Mouse (Mus musculus) ovary, postnatal 10 days (tissue): Measurements from ENCODE around the gene Nudt3.

ENCODE experiments used
- DNase-seq: peaks from one replicate; pipeline ENCODE4 v3.0.0; 2022; ENCODE audit warnings: low spot score

Nudt3 gene

DNA sequence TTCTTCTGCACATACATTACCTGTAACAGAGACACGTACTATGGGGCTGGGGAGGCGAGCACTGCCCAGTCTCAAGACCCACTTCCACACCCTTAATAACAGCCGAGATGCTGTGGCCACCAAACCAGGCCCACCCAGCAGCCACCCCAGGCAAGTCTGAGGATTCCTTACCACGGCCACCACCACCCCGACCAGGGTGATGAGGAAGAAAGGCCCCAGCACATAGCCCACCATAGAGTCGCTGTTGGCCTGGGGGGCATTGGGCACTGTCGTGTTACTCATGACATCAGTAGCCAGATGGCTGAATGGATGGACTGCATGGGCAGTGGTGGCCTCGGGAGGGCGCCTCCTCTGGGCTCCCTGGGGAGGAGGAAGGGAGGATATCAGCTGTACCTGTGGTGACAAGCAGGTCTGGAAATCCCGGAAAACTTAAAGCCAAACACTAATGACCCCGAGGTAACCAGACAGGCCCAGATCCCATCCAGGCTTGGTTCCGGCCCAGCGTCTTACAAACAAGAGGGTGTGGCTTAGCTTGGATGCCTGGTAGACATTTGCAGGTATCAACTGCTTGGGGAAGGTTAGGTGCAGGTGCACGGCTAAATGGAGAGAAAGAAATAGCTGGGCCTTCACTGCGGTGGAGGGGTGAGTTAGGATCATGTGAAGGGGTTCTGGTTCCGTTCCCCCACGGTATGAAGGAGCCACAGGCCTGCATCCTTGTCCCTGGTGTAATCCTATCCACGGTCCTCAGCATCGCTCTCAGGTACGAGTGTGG, 58.7 kb downstream of the Nudt3 start:
- DNase-seq, result no peak

DNA sequence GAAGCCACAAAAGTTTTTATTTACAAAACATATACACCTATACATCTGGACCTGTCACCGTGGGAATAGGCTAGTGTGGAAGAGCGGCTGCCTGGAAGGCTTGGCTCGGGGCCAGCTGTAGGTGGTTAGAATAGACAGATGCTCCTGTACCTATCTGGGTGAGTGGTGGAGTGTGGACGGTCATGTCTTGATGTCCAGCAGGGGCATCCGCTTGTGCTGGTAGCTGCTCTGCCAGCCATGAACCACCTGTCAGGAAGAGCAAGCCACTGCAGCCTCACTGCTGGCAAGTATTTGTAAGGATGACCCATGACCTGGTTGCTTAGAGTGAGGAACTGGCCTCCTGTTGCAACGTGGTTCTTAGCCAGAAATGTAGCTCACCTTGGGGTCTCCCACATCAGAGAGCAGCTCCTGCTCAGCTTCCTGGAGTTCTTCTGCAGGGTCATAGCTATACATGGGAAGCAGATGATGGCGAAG, 59.5 kb downstream of the Nudt3 start:
- no peak for DNase-seq

DNA sequence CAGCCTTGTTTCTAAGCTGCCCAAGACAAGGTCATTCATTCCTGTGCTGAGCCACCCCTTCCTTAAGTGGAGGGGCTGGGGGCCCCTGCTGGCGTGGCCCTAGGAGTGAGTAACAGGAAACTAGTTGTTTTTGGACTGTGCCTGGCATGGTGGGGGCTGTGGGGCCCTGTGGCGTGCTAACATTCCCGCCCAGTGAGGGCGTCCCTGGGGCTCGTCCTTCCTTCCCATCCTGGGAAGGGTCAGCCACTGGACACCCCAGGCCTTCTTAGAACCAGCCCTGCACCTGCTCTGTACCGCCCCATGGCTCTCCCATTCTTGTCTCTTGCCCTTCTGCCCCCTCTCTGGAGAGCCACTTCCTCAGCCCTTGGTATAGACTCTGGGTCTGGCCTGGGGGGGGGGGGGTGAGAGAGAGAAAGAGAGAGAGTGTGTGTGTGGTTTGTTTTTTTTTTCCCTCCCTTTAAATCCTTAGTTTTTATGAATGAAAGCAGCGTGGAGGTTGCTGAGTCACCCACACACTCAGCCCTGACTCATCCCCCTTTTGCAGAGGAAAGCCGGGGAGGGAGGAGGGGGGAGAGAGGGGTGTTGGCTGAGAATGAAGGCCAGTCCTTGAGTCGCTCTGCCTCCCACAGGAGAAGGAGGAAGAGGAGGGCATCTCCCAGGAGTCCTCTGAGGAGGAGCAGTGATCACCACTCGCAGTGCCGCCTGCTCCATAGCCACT, 61.3 kb downstream of the Nudt3 start:
- DNase-seq, result no peak

DNA sequence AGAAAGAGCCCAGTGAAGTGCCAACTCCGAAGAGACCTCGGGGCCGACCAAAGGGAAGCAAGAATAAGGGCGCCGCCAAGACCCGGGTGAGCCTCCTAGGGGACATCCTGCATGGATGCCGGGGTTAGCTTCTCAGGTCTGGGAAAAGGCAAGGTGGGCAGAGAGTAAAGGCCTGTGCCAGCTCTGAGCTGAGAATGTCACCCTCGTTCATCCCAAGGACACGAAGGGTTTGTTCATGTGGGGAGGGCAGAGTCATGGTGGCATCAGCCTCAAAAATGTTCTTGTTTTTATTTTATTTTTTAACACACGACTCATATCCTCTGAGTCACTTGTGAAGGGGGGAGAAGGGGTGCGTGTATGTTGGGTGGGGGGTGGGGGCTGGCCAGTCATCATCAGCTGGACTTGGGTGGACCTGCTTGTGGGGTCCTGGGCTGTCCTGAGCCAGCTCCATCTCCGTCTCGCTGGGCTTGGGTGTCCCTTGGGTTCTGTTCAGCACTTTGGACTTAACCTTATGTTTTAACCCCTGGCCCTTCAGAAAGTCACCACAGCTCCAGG, 62.3 kb downstream of the Nudt3 start:
- no peak for DNase-seq

DNA sequence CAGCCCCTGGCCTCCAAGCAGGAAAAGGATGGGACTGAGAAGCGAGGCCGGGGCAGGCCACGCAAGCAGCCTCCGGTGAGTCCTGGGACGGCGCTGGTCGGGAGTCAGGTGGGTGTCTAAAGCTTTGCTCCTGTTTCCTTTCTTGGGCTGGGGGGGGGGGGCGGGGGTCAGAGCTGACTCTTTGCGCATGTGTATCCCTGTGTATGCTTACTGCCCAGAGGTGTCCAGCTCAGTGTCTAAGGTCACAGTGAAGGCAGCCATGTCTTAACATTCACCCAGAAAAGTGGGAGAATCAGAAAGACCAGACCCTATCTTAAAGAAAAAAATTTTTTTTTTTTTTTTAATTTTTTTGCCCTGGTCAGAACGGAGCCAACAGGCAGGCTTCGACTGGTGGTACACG, 63.7 kb downstream of the Nudt3 start:
- DNase-seq, result no peak

DNA sequence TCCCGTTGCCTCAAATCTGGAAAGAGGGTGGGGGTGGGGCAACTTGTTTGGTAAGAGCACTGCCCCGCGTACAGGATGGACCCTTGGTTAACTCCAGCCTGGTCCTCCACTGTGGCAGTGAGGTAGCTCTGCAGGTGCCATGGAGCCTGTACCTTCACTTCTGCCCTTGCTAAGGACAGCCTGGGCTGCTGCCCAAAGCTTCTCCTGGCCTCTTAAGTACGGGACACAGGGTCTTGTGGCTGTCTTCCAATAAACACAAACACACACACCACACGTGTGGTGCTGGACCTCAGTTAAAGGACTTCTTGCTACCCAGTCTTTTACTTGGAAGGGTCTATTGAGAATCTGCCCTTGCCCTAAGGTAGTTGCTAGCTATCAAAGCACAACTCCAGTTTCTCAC, 64.5 kb downstream of the Nudt3 start:
- no peak for DNase-seq

DNA sequence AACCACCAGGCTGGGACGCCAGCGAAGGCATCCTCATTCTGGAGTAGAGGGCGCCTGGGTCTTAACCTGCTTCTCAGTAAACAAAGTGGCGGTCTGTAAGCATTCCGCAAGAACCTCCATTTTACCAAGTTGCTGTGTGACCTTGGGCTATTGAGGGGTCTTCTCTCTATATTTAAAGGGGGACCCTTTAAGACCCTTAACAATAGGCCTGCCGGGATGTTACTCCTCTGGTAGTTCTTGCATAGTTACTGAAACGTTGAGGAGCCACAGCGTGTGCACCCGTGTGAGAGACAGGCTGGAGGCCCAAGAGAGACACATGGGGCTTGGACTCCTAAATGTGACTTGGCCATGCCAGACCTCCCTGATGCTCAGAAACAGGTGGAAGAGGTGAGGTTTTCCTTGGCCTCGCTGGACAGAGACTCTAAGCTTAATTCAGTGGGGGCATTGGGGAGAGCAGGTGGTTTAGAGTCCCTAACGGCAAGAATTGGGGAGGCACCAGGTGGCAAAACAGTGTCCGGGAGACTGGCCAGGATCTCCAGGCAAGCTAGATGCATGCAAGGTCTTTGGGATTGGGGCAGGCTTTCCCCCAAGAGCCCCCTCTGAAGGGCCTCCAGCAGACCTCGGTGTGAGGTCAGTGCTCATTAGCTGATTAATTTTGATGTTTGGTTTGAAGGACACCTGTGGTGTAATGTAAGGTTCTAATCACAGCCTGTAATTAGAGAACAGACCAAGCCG, 65.2 kb downstream of the Nudt3 start:
- no peak for DNase-seq

DNA sequence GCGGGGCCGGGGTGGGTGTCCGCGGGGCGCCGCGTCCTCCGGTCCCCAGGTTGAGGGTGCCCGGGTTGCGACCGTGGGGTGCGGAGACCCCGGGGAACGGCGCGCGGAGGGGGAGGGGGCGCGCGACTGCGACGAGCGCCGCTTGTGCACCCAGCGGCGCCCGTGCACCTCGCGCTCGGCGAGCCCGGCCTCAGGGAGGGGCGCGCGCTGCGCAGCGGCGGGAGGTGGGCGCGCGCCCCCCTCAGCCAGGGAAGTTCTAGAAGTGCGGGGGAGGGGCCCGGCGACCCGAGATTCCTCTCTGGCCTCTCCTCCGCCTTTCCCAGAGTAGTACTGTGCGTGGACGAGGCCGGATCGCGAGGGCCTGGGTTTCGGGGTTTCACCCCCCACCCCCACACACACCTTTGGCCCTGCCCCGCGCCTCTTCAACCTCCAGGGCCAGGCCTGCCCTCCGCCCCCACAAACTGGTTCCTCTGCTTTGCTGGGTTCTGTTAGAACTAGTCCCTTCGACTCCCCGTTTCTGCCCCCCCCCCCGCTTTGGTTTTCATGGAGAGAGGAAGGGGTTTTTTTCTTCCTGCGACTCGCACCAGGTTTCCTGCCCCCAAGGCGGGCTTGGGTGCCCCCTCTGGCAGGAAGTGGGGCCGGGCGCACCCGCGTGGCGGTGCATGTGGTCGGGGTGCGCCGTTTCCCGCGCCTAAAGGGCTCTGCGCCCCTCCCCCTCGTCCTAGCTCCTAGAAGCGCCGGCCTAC, 65.9 kb downstream of the Nudt3 start:
- DNase-seq, result no peak

DNA sequence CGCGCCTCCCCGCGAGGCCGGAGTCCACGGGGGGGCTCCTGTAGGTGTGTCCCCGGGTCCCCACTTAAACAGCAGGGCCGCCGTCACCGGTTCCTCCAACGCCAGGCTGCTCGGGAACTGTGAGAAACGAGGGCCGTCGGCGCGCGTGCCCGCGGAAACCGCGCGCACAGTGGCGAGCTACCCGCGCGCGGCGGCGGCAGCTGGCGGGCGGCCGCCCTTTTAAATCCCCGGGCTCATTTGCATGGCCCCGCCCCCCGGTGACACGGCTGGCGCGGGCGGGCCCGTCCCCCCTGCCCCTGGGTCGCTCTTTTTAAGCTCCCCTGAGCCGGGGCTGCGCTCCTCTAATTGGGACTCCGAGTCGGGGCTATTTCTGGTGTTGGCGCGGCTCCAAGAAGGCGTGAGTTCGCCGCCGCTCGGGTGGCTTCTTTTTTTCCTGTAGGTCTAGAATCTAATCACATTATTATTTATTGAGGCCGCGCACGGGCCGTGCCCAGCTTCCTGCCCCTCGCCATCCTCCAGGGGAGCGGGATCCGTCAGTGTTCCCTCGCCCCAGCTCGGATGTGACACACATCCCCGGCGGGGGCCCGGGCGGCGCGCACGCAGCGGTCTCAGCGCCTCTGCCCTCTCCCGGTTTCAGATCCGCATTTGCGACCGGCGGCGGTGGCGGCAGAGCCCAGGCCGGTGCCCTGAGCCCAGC, 66.8 kb downstream of the Nudt3 start, which contains the start of gene Hmga1:
Gene Hmga1, plus strand, starts transcription at position 183 of the 697 bp plus-strand sequence.
- no peak for DNase-seq

DNA sequence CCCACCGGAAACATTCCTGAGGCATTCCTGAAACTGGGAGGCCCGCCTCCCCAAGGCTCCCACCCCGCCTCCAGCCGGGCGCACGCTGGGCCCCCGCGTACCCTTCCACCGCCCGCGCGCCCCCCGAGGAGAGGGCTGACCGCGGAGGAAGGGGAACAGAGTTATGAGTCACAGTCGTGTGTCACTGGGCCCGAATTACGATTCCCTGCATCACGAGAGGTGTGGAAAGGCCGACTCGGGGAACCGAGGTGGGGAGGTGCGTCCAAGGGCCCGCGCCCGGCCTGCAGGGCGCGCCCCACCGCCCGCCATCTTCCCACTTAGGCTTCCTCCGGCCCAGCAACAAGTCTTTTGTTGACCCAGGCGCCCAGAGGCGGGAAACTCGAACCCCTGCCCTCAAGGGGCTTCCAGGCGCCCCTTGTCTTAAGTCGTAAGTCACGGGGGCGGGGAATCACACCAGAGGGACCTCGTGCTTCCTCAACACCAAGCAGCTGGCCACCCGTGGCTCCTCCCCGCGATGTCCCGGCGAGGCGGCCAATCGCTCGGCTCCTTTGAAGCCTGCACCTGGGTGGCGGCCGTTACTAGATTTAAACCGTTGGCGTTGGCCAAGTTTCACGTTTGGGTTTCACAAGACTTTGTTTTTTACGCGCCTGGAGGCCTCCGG, 67.7 kb downstream of the Nudt3 start:
- no peak for DNase-seq

DNA sequence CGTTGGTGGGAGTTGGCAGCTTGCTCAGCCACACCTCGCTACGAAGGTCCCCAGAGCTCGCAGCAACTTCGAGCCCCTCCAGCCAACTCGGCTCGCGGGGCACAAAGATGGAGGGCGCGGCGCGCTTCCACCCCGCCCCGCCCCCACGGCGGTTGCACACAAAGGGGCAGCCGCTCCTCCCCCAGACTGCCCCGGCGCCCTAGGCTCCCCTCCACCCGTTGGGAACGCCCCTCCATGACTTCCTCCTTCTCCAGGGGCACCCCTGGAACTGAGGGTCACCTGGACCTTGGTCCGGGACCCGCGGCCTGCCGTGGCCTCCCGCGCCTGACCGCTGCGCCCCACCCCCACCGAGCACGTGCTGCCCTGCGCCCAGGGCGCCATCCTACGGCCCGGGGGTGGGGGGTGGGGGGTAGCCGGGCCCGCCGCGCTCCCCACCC, 68.2 kb downstream of the Nudt3 start:
- no peak for DNase-seq

DNA sequence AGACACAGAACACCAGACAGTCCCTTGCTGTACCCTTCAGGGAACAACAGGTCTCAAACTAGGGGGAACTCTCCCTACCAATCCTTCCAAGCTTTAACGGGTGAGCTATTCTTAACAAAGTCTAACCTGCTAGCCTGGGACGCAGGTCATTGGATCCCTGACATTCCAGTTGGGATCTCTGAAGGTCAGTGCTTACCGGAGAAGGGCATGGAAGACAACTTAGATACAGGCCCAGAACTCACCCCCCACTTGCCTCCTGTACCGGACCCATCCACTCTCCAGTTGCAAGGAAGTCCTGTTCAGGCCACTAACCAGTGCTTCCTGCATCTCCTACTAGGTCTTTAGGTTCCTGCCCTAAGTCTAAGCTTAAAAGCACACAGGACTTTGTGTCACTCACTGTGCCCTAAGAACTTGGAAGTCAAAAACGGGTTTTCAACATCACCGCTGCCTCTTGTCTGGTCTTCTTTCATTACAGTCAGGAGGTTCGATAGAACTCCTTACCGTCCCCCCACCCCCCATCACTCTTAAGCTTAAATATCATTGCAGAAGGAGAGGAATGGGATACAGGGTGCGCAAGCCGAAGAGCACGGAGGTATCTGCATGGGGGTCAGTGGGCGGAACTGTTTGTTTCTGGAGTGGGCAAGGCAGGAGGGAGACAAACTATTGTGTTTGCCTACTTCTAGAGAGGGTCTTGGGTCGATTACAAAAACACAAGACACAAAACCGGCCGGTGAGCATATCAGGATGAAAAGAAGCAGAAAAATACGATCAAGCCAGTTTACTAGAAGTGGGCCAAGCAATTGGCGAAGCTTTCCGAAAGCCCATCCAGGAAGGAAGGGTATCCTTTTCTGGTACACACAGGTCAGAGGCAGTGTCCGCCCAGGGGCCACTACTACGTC, 69.0 kb downstream of the Nudt3 start:
- no peak for DNase-seq

DNA sequence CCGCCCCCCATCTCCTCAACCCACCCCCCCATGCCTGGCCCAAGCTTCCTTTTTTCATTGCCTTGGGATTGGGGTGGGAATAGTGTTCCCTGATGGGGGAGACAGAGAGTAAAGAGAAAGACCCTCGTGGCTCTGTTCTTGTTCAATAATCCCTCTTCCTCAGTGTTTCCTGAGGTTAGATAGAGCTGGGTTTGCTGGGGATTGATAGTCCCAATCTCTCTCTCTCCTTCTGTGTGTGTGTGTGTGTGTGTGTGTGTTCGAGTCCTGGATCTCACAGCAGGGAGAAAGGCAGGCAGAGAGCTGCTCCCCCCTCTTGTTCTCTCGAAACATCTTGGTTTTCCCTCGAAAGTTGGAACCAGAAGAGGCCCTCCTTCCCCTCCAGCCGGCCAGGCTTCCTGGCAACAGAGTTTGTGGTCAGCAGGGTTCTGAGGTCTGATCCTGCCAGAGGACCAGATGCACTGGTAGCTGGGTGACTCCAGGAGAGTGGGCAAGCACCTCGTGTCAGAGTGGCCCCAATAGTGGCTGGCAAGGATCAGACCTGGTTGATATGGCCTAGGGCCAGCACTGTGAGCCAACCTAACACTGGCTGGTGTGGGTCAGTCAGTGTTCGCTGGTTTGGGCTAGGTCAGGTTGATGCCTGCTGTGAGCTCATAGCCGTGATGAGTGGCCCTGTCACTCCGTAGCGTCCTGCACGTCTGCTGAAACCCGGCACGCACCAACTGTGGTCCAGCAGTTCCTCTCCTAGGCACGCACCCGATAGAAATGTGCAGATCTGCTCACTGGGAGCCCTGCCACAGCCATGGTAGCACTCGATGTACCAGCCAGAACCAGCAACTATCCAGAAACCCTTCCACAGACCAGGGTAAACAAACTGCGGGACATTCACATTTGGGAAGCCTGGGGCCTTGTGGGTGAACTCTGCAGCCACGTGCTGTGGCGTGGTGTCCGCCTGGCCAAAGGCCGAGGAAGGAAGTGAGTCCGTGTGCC, 70.8 kb downstream of the Nudt3 start:
- no peak for DNase-seq

DNA sequence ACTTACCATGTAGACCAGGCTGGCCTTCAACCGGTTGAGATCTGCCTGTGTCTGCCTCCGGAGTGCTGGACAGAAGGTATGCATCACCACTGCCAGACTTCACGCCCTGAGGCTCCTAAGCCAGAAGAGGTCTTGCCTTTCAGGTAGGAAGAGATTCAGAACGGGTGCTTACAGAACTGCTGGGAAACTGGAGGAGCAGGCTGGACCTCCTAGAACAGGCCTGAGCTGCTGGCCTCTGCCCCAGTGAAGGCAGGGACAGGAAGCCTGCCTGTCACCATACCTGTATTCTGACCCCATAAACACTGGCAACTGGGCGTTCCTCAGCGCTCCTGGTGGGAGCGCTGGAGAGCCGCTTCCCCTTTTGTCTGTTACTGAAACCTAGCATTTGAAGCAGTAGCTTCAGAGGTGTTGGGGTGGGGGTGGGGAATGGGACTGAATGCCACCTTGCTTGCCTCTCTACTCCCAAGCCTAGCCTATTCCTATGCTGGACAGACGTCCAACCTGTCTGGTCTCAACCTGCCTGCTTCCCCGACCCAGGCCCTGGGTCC, 71.8 kb downstream of the Nudt3 start:
- no peak for DNase-seq

DNA sequence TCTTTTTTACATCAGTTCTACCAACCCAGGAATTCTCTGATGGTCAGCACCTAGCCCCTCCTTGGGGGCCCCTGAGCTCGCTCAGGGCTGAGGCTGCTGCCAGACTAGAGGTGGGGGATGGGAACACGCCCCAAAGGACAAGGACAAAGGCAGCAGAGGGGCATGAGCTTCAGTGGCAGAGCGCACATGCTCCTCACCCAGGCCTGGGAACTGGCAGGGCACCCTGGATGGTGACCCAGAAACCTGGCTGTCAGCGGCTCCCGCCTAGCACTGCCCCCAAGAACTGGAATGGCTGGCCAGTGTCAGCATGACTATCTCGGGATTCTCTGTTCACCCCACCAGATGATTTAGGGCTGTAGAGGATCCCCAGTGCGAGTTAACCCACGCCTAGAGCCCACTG, 74.1 kb downstream of the Nudt3 start:
- no peak for DNase-seq

DNA sequence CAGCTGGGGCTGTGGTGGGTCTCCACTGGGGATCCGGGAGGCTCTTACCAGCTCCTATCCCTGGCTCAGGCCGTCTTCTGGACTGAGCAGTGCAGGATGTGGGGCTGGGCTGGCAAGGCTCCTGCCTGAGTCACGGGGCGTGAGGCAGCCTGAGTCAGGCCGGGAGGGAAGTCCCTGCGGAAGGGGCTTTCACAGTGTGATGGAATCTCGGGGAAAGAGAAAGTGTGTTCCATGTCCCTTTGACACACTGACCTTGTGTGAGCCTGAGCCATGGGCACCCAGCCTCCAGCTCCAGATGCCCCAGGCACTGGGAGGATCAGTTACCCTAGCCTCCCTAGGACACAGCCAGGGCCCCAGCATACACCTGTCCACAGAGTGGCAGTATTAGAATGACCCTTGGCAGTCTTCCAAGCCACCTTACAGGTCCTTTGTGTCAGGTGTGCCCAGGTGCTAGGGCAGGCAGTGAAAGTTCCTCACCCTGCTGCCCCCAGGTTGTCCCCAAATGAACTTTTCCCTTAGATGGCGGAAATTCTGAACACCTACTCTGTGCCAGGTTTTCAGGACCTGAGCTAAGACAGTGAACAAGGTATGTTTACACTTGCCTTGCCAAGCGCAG, 75.9 kb downstream of the Nudt3 start:
- no peak for DNase-seq

DNA sequence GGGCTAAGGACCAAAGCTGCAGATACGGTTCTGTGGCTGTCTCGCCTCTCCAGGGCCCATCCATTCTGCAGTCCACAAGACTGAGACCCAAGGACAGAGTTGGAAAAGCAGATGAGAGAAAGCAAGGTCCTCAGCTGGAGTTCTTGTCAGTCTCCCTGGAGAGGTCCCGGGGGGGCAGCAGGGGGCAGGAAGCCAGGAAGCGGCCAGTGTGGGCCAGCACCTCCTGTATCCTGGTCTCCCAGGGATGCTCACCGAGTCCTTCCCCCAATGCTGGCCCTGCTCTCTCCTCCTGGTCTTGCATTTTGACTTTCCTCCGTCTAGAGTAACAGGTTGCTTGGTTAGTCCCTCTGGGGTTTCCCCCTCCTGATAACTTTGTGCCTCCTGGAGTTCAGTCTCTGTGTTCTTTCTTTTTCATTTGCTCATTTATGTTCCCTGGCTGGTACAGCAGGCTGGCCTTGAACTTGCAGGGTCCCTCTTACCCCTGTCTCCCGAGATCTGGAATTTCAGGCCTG, 76.7 kb downstream of the Nudt3 start:
- no peak for DNase-seq
